Mouse (Mus musculus) testis, postnatal 14 days (tissue): ENCODE data around the gene Alkbh5.
"Not testable (repeated sequence)": the region's sequence is repeated elsewhere in the genome, so short reads cannot be mapped to it uniquely, and the experiment has no call there.

Experiments
- DNase-seq: peaks from one replicate; pipeline ENCODE4 v3.0.0; 2021; ENCODE audit warnings: low spot score

The Alkbh5 gene

GRCm38 (mm10) chr11:60543211-60543610 is 7.0 kb downstream of the Alkbh5 start:
- not testable (repeated sequence) for DNase-seq

GRCm38 (mm10) chr11:60545433-60545832 is 9.3 kb downstream of the Alkbh5 start:
- no peak for DNase-seq

- DNase-seq: no peak
These were observed 11.9 kb downstream of the Alkbh5 start for GRCm38 (mm10) chr11:60548112-60548511.

GRCm38 (mm10) chr11:60553091-60553490 is 16.9 kb downstream of the Alkbh5 start:
- DNase-seq: no peak

GRCm38 (mm10) chr11:60557675-60558074 is 21.5 kb downstream of the Alkbh5 start:
- DNase-seq: no peak

GRCm38 (mm10) chr11:60559342-60559741 is 23.2 kb downstream of the Alkbh5 start:
- DNase-seq: no peak

- DNase-seq: not testable (repeated sequence)
These were observed 37.8 kb downstream of the Alkbh5 start for GRCm38 (mm10) chr11:60574006-60574405.
